Mouse (Mus musculus) neural tube, embryonic 14.5 days (tissue): Measurements from ENCODE around the gene Brat1. TPM values are rescaled to one million over a fixed set of nuclear protein-coding genes. Genes with fewer than 3 reads are reported as not detected.

ENCODE experiments used
- ATAC-seq: fragments of 200-750 bp; cut with Nextera tagmentation; 2 replicates; pipeline ENCODE4 v1.8.0; 2017; ENCODE audit warnings: low read depth, mild to moderate bottlenecking, moderate TSS enrichment, moderate library complexity
- H3K27ac ChIP-seq: fragments of 300-500 bp; sonication (generic); 2 replicates; pipeline ENCODE4 v1.5.1; 2014; ENCODE audit warnings: low read depth, mild to moderate bottlenecking, control low read depth, low read length, moderate library complexity, mixed read lengths
- H3K27me3 ChIP-seq: fragments of 300-500 bp; sonication (generic); 2 replicates; pipeline ENCODE4 v1.6.1; 2014; ENCODE audit warnings: low read length; ENCODE audit not compliant: control insufficient read depth, insufficient read depth
- H3K36me3 ChIP-seq: fragments of 300-500 bp; sonication (generic); 2 replicates; pipeline ENCODE4 v1.6.1; 2014; ENCODE audit warnings: low read length, mixed read lengths; ENCODE audit not compliant: control insufficient read depth, insufficient read depth
- H3K4me1 ChIP-seq: fragments of 300-500 bp; sonication (generic); 2 replicates; pipeline ENCODE4 v1.6.1; 2014; ENCODE audit warnings: low read length; ENCODE audit not compliant: control insufficient read depth, insufficient read depth
- H3K4me2 ChIP-seq: fragments of 300-500 bp; sonication (generic); 2 replicates; pipeline ENCODE4 v1.6.1; 2014; ENCODE audit warnings: mild to moderate bottlenecking, low read depth, low read length, control low read depth
- H3K4me3 ChIP-seq: fragments of 300-500 bp; sonication (generic); 2 replicates; pipeline ENCODE4 v1.5.1; 2014; ENCODE audit warnings: low read depth, low read length, control low read depth, mixed read lengths
- H3K9ac ChIP-seq: fragments of 300-500 bp; sonication (generic); replicated peaks from 2 replicates; pipeline ENCODE4 v1.6.1; 2014; ENCODE audit warnings: low read depth, mild to moderate bottlenecking, control low read depth, low read length, mixed read lengths
- H3K9me3 ChIP-seq: fragments of 300-500 bp; sonication (generic); 2 replicates; pipeline ENCODE4 v1.6.1; 2016; ENCODE audit warnings: low read length; ENCODE audit not compliant: control insufficient read depth
- WGBS: fragments of 180-500 bp; shearing (Covaris S2); extraction: QIAGEN DNeasy Blood & Tissue Kit; methylation state at CpG from one replicate; pipeline ENCODE4 v1.1.7; 2014; 5-methylcytosine and 5-hydroxymethylcytosine counted together
- polyA plus RNA-seq: library from polyadenylated mRNA; unstranded; fragments of >200 nt; fragmentation: Nextera tagmentation; extraction: Ambion mirVana; gene quantifications from 2 replicates; pipeline ENCODE4 v1.2.1, GENCODE M21; 2014

The Brat1 gene
- polyA plus RNA-seq, 1 experiment from 2014 or later: 17.6 TPM

DNA sequence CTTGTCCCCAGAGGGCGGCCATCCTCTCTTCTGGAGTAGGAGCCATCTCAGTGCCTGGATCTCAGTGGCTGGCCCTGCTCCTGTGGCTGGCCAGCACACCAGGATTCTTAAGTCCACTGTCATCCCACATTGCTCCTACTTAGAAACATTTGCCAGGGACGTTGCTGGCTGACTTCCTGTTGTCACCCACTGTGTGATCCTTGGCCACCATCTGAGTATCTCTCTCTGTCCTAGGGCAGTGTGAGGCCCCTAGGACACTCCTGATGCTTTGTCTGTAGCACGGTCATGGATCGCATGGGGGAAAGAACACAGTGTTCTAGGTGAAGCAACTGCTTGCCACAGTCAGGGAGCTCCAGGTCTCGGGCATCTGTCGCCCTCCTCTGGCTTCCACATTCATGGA, 5.5 kb downstream of the Brat1 start:
- Histone ChIP-seq H3K27me3 (no peaks in the 10 kb centered on the region), H3K27ac (no peak overlapping the region), H3K36me3 (peaks cover 38% of the 10 kb centered on the region), H3K4me3 (no peak overlapping the region), H3K4me2 (no peak overlapping the region), H3K9ac (no peak overlapping the region), H3K4me1 (peaks cover 5% of the 10 kb centered on the region; the same call in 1 of the 2 replicates), H3K9me3 (no peaks in the 10 kb centered on the region)
- WGBS: 95% methylated on average over 6 of the region's 6 CpGs
- no peak for ATAC-seq

DNA sequence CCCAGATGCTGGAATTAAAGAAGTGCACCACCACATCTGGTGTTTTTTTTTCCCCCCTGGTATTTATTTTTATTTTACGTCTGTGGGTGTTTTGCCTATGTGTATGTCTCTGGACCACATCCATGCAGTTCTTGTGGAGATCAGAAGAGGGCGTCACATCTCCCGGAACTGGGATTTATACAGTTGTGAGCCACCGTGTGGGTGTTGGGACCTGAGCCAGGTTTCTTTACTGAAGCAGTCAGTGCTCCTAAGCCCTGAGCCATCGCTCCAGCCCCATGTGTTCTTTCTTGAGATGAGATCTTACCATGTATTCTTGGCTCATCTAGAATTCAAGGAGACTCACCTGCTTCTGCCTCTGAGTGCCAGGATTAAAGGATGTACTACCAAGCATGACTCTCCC, 6.2 kb downstream of the Brat1 start:
- Histone ChIP-seq H3K27ac (no peak overlapping the region), H3K9me3 (no peaks in the 10 kb centered on the region), H3K36me3 (peaks cover 44% of the 10 kb centered on the region), H3K4me1 (peaks cover 2% of the 10 kb centered on the region; the same call in 1 of the 2 replicates), H3K4me2 (no peak overlapping the region), H3K9ac (no peak overlapping the region), H3K4me3 (no peak overlapping the region), H3K27me3 (no peaks in the 10 kb centered on the region)
- WGBS: 82% methylated on average over 5 of the region's 5 CpGs
- ATAC-seq: no peak

DNA sequence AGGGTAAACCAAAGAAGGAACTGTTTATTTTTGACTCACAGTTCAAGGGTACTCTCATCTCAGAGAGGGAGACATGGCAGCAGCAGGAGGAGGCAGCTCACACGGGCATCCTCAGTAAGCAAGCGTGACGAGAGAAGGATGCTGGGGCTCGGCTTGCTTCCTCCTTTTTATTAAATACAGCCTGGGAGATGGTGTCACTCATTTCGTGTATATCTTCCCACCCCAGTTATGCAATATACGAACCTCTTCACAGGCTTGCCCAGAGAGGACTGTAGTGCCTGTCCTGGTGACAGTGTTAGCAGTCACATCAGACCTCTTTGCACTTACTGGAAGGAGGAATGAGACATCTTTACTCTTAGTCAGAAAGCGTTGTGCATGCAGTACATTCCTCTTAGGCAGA, 16.0 kb downstream of the Brat1 start:
- ATAC-seq: no peak
- peaks cover 26% of the 10 kb centered on the region for H3K36me3 ChIP-seq
- H3K9me3 ChIP-seq: no peaks in the 10 kb centered on the region

DNA sequence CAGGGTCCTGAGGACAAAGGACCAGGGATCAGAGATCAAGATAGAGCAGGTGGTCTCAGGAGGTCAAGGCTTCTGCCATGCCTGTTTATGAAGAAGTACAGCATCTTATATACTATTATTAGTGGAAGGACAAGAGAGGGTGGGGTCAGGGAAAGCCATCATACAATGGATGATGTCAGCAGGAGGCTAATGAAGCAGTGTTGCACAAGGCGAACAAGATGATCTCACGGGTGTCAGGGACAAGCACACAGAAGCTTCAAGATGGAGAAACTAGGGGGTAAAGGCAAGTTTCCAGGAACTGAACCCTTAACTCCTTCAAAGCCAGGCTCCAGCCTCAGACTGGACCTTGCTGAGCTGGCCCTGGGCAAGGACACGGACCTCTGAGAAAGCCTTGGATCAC, 17.3 kb downstream of the Brat1 start:
- H3K36me3 ChIP-seq: peaks cover 19% of the 10 kb centered on the region
- no peaks in the 10 kb centered on the region for H3K9me3 ChIP-seq
- 89% methylated on average over 3 of the region's 3 CpGs for WGBS
- no peak overlapping the region for H3K4me2 ChIP-seq
- no peak for ATAC-seq
- no peak overlapping the region for H3K27ac ChIP-seq
- peaks cover 5% of the 10 kb centered on the region; the same call in 1 of the 2 replicates for H3K4me1 ChIP-seq
- no peak overlapping the region for H3K9ac ChIP-seq
- H3K27me3 ChIP-seq: no peaks in the 10 kb centered on the region
- H3K4me3 ChIP-seq: no peak overlapping the region

More for the DNA sequence above, 16.0 kb downstream of the Brat1 start:
- WGBS: 84% methylated on average over 7 of the region's 7 CpGs
- Histone ChIP-seq H3K9ac (no peak overlapping the region), H3K4me1 (peaks cover 5% of the 10 kb centered on the region; the same call in 1 of the 2 replicates), H3K27me3 (no peaks in the 10 kb centered on the region), H3K4me2 (no peak overlapping the region), H3K4me3 (no peak overlapping the region), H3K27ac (no peak overlapping the region)

DNA sequence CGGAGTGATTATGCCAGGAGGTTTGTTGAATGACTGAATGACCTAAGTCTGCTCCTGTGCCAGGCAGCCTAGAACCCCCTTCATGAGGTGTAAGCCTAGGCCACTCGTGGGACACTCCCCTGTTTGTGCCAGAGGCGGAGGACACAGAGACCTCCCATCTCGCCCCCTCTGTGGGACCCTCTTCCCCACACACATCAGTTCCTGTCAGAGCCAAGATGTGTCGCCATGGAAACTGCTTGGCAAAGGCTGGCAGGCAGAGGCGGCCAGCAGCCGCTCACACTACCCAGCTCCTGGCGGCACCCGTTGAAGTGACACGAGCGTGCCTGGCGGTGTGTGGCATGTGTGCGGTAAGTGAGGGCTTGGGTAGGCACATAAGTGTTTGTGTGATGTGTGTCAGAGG, 19.0 kb downstream of the Brat1 start, which contains the start of gene Amz1:
TSS of gene Amz1 (plus strand) at position 306 of the 400 bp plus-strand sequence.
- peak; percentile 71 for ATAC-seq
- Histone ChIP-seq H3K4me1 (peaks cover 5% of the 10 kb centered on the region; the same call in 1 of the 2 replicates), H3K27me3 (no peaks in the 10 kb centered on the region), H3K4me3 (no peak within 1 kb of the TSS), H3K36me3 (peaks cover 3% of the 10 kb centered on the region; the same call in 1 of the 2 replicates), H3K9me3 (no peaks in the 10 kb centered on the region), H3K4me2 (peak within 1 kb of the TSS; percentile 17; the same call in 1 of the 2 replicates), H3K9ac (no peak within 1 kb of the TSS), H3K27ac (no peak within 1 kb of the TSS)
- WGBS: 49% methylated on average over 13 of the region's 13 CpGs

DNA sequence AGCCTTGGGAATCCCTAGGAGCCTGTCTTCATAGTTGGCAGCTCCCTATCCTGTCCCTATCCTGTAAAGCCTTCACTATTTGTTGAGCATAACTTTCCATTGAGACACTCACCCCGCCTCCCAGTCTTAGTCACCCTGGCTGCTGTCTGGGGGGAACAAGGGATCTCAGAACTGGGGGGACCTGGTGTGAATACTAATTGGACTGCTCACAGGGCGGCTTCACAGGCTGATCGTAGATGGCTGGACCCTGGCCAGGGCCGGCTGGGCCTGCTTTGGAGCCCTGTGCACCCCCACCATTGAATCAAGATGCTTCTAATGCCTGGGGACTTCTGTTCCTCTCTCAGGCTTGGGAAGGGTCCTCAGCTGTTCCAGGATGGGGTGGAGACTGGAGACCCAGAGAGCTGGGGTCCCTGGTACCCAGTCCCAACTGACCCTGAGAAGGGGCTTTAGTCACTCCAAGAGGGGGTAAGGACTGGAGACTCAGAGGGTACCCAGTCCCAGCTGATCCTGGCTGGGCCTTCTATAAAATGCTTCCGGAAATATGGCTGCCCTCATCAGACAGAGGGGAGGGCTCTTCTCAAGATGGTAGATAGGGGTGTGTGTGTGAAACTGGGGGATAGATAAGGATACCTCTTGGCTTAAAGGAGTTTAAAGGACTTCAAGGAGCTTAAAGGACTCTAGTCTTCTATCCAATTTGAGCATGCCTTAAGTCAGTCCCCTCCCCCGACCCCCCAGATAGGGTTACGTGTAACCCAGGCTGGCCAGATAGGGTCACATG, 21.4 kb downstream of the Brat1 start:
- peak overlapping the region; percentile 57 for H3K27ac ChIP-seq
- no peaks in the 10 kb centered on the region for H3K36me3 ChIP-seq
- no peaks in the 10 kb centered on the region for H3K9me3 ChIP-seq
- peak; percentile 75 for ATAC-seq
- H3K9ac ChIP-seq: no peak overlapping the region
- no peaks in the 10 kb centered on the region for H3K27me3 ChIP-seq
- WGBS: 60% methylated on average over 7 of the region's 7 CpGs
- H3K4me2 ChIP-seq: no peak overlapping the region
- peaks cover 5% of the 10 kb centered on the region; the same call in 1 of the 2 replicates for H3K4me1 ChIP-seq
- no peak overlapping the region for H3K4me3 ChIP-seq

DNA sequence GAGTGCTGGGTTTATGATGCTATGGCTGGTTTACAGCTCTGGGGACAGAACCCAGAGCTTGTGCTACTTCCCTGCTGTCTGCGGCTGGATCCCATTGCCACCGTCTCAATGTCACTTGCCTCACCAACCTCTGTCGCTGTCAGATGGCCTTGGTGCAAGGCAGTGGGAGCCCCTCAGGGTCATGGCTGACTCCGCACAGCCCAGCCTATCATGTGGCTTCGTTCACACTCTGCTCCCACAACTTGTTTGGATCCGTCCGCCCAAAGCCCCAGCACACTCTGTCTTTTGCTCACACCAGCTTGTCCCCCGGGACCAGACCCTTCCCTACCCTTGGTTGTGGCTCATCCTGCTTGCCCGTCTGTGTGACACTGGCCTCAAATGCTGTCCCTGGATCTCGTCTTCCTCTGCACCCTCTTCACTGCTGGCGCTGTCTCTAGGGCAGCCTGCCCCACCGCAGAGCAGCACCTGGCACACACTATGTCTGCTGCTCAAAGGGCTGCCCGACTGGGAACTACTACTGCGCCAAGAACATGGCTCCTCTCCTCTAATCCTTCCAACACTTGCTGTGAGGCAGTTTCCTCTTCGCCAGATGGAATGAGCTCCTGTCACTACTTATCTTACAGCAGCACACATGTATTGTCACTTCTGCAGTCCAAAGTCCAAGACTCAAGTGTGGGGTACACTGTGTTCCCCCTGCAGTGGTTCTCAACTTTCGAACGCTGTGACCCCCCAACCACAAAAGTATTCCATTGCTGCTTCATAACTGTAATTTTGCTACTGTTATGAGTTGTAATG, 22.3 kb downstream of the Brat1 start:
- H3K4me1 ChIP-seq: peaks cover 5% of the 10 kb centered on the region; the same call in 1 of the 2 replicates
- H3K27me3 ChIP-seq: no peaks in the 10 kb centered on the region
- 78% methylated on average over 17 of the region's 17 CpGs for WGBS
- H3K27ac ChIP-seq: no peak overlapping the region
- H3K36me3 ChIP-seq: no peaks in the 10 kb centered on the region
- no peak overlapping the region for H3K4me2 ChIP-seq
- no peaks in the 10 kb centered on the region for H3K9me3 ChIP-seq
- no peak for ATAC-seq
- H3K4me3 ChIP-seq: no peak overlapping the region
- H3K9ac ChIP-seq: no peak overlapping the region

DNA sequence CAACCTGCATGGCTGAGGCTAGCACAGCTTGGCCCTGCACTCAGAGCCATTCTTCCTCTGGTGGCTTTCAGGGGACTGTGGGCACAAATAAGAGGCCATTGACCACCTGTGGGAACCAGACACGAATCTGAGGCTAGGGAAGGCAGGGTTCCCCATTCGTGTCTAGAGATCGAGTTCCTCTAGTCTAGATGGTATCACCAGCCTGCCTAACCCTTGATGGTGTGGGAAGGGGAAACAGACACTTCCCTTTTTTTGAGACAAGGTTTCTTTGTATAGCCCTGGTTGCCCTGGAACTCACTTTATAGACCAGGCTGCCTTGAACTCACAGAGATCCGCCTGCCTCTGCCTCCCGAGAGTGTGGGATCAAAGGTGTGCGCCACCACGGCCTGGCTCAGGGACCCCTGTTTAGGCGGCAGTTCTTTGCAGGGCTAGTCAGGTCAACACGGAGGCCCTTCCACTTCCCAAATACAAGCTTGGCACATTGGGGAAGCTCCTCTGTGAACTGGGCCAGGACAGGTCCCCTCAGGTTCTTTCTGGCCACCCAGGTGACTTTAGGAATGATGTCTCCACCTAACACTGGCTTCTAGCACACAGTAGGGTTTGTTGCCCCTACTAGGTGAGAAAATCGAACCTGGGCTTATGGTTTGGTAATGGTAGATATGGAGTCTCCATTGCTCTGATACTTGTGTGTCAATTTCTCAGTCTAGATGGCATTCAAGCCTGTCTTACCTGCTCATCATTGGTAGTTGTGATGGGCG, 26.4 kb downstream of the Brat1 start:
- H3K9ac ChIP-seq: no peak overlapping the region
- no peaks in the 10 kb centered on the region for H3K36me3 ChIP-seq
- ATAC-seq: no peak
- no peak overlapping the region for H3K4me2 ChIP-seq
- WGBS: 92% methylated on average over 11 of the region's 11 CpGs
- H3K4me1 ChIP-seq: peaks cover 5% of the 10 kb centered on the region; the same call in 1 of the 2 replicates
- H3K9me3 ChIP-seq: no peaks in the 10 kb centered on the region
- peaks cover 7% of the 10 kb centered on the region; the same call in 1 of the 2 replicates for H3K27me3 ChIP-seq
- H3K4me3 ChIP-seq: no peak overlapping the region
- no peak overlapping the region for H3K27ac ChIP-seq
